Mouse (Mus musculus) liver, embryonic 15.5 days (tissue): Measurements from ENCODE around the gene Csrnp2. TPM values are rescaled to one million over a fixed set of nuclear protein-coding genes. Genes with fewer than 3 reads are reported as not detected.
"Not testable (repeated sequence)": the region's sequence is repeated elsewhere in the genome, so short reads cannot be mapped to it uniquely, and the experiment has no call there.

Source experiments
- ATAC-seq: fragments of 200-750 bp; cut with Nextera tagmentation; 2 replicates; pipeline ENCODE4 v1.8.0; 2017; ENCODE audit warnings: moderate number of reproducible peaks, mild to moderate bottlenecking, moderate library complexity; ENCODE audit not compliant: insufficient read depth
- H3K27ac ChIP-seq: fragments of 300-500 bp; sonication (generic); replicated peaks from 2 replicates; pipeline ENCODE4 v1.5.1; 2015; ENCODE audit warnings: mild to moderate bottlenecking, inconsistent platforms
- H3K27me3 ChIP-seq: fragments of 300-500 bp; sonication (generic); 2 replicates; pipeline ENCODE4 v1.6.1; 2015; ENCODE audit warnings: mild to moderate bottlenecking, inconsistent platforms
- H3K36me3 ChIP-seq: fragments of 300-500 bp; sonication (generic); replicated peaks from 2 replicates; pipeline ENCODE4 v1.6.1; 2015; ENCODE audit warnings: moderate library complexity, mild to moderate bottlenecking, inconsistent platforms
- H3K4me1 ChIP-seq: fragments of 300-500 bp; sonication (generic); replicated peaks from 2 replicates; pipeline ENCODE4 v1.6.1; 2015; ENCODE audit warnings: inconsistent platforms
- H3K4me2 ChIP-seq: fragments of 300-500 bp; sonication (generic); 2 replicates; pipeline ENCODE4 v1.6.1; 2015; ENCODE audit warnings: moderate library complexity, mild to moderate bottlenecking, inconsistent platforms
- H3K4me3 ChIP-seq: fragments of 300-500 bp; sonication (generic); replicated peaks from 2 replicates; pipeline ENCODE4 v1.5.1; 2015; ENCODE audit warnings: mild to moderate bottlenecking, inconsistent platforms
- H3K9ac ChIP-seq: fragments of 300-500 bp; sonication (generic); 2 replicates; pipeline ENCODE4 v1.6.1; 2015; ENCODE audit warnings: moderate library complexity, mild to moderate bottlenecking, inconsistent platforms
- H3K9me3 ChIP-seq: fragments of 300-500 bp; sonication (generic); replicated peaks from 2 replicates; pipeline ENCODE4 v1.6.1; 2016; ENCODE audit warnings: inconsistent platforms
- WGBS: fragments of 180-500 bp; shearing (Covaris S2); methylation state at CpG from one replicate; pipeline ENCODE4 v1.1.7; 2015; ENCODE audit warnings: mixed read lengths; ENCODE audit not compliant: insufficient replicate concordance; 5-methylcytosine and 5-hydroxymethylcytosine counted together
- polyA plus RNA-seq: library from polyadenylated mRNA; unstranded; fragments of >200 nt; fragmentation: Nextera tagmentation; extraction: Ambion mirVana; gene quantifications from 2 replicates; pipeline ENCODE4 v1.2.1, GENCODE M21; 2015

The Csrnp2 gene
- 0.81 and 0.97 TPM in 2 replicates for polyA plus RNA-seq

- Histone ChIP-seq H3K4me1 (peaks cover 14% of the 10 kb centered on the region), H3K4me3 (peak within 1 kb of the TSS; percentile 72), H3K36me3 (no peaks in the 10 kb centered on the region), H3K9me3 (no peaks in the 10 kb centered on the region), H3K27me3 (peaks cover 31% of the 10 kb centered on the region), H3K9ac (peak within 1 kb of the TSS; percentile 72), H3K27ac (peak within 1 kb of the TSS; percentile 38; the same call in 1 of the 2 replicates), H3K4me2 (peak within 1 kb of the TSS; percentile 100)
- WGBS, result under 1% methylated on average over 37 of the region's 40 CpGs
- ATAC-seq, result peak; percentile 90
Observed at GRCm38 (mm10) chr15:100495102-100495501, at the start of gene Csrnp2. Gene Csrnp2 (minus strand): TSS chr15:100495488.

GRCm38 (mm10) chr15:100543651-100544030, 48.4 kb upstream of the Csrnp2 start:
- not testable (repeated sequence) for ATAC-seq, H3K36me3 ChIP-seq, H3K27ac ChIP-seq, H3K9me3 ChIP-seq, H3K27me3 ChIP-seq, H3K4me3 ChIP-seq, H3K9ac ChIP-seq, H3K4me2 ChIP-seq, H3K4me1 ChIP-seq
- 83% methylated on average over 14 of the region's 14 CpGs for WGBS

GRCm38 (mm10) chr15:100542876-100543650, 47.8 kb upstream of the Csrnp2 start:
- H3K4me2 ChIP-seq, H3K36me3 ChIP-seq, H3K9me3 ChIP-seq, H3K27me3 ChIP-seq, H3K9ac ChIP-seq, ATAC-seq, H3K4me3 ChIP-seq, H3K4me1 ChIP-seq, H3K27ac ChIP-seq: not testable (repeated sequence)
- 73% methylated on average over 28 of the region's 28 CpGs for WGBS

- no peak for ATAC-seq
- Histone ChIP-seq H3K9me3 (no peaks in the 10 kb centered on the region), H3K27ac (no peak overlapping the region), H3K4me1 (no peaks in the 10 kb centered on the region), H3K4me3 (no peak overlapping the region), H3K36me3 (no peaks in the 10 kb centered on the region), H3K9ac (no peak overlapping the region), H3K27me3 (no peaks in the 10 kb centered on the region), H3K4me2 (no peak overlapping the region)
- 69% methylated on average over 4 of the region's 4 CpGs for WGBS
Observed at GRCm38 (mm10) chr15:100541426-100541825, 46.1 kb upstream of the Csrnp2 start.

- ATAC-seq, H3K4me3 ChIP-seq, H3K36me3 ChIP-seq, H3K9ac ChIP-seq, H3K27me3 ChIP-seq, H3K9me3 ChIP-seq, H3K27ac ChIP-seq, H3K4me2 ChIP-seq, H3K4me1 ChIP-seq: not testable (repeated sequence)
- 53% methylated on average over 1 of the region's 1 CpGs for WGBS
Observed at GRCm38 (mm10) chr15:100541001-100541400, 45.7 kb upstream of the Csrnp2 start.

GRCm38 (mm10) chr15:100539411-100539810, 44.1 kb upstream of the Csrnp2 start:
- no peaks in the 10 kb centered on the region for H3K9me3 ChIP-seq
- H3K27me3 ChIP-seq, result no peaks in the 10 kb centered on the region
- H3K27ac ChIP-seq, result no peak overlapping the region
- 65% methylated on average over 9 of the region's 9 CpGs for WGBS
- H3K9ac ChIP-seq, result no peak overlapping the region
- no peaks in the 10 kb centered on the region for H3K4me1 ChIP-seq
- ATAC-seq, result no peak
- H3K36me3 ChIP-seq, result no peaks in the 10 kb centered on the region
- H3K4me2 ChIP-seq, result no peak overlapping the region
- no peak overlapping the region for H3K4me3 ChIP-seq

GRCm38 (mm10) chr15:100537913-100538312, 42.6 kb upstream of the Csrnp2 start:
- Histone ChIP-seq H3K4me2 (no peak overlapping the region), H3K4me1 (no peaks in the 10 kb centered on the region), H3K9ac (no peak overlapping the region), H3K27me3 (no peaks in the 10 kb centered on the region), H3K27ac (no peak overlapping the region), H3K4me3 (no peak overlapping the region), H3K9me3 (no peaks in the 10 kb centered on the region), H3K36me3 (no peaks in the 10 kb centered on the region)
- no peak for ATAC-seq
- WGBS, result 75% methylated on average over 6 of the region's 6 CpGs

GRCm38 (mm10) chr15:100527900-100528299, 32.6 kb upstream of the Csrnp2 start:
- Histone ChIP-seq H3K4me3 (no peak overlapping the region), H3K27me3 (no peaks in the 10 kb centered on the region), H3K4me2 (no peak overlapping the region), H3K27ac (no peak overlapping the region), H3K9me3 (no peaks in the 10 kb centered on the region), H3K4me1 (no peaks in the 10 kb centered on the region), H3K9ac (no peak overlapping the region), H3K36me3 (no peaks in the 10 kb centered on the region)
- 35% methylated on average over 5 of the region's 5 CpGs for WGBS
- ATAC-seq, result no peak

- Histone ChIP-seq H3K9me3 (no peaks in the 10 kb centered on the region), H3K4me2 (no peak overlapping the region), H3K27ac (no peak overlapping the region), H3K9ac (no peak overlapping the region), H3K36me3 (no peaks in the 10 kb centered on the region), H3K4me1 (no peaks in the 10 kb centered on the region), H3K27me3 (no peaks in the 10 kb centered on the region), H3K4me3 (no peak overlapping the region)
- WGBS, result 82% methylated on average over 14 of the region's 14 CpGs
- no peak for ATAC-seq
Observed at GRCm38 (mm10) chr15:100525405-100525804, 30.1 kb upstream of the Csrnp2 start.

GRCm38 (mm10) chr15:100520306-100520705, 25.0 kb upstream of the Csrnp2 start:
- Histone ChIP-seq H3K36me3 (peaks cover 6% of the 10 kb centered on the region; the same call in 1 of the 2 replicates), H3K9ac (no peak overlapping the region), H3K27ac (no peak overlapping the region), H3K4me1 (no peaks in the 10 kb centered on the region), H3K9me3 (no peaks in the 10 kb centered on the region), H3K4me2 (no peak overlapping the region), H3K4me3 (no peak overlapping the region), H3K27me3 (no peaks in the 10 kb centered on the region)
- no peak for ATAC-seq
- 78% methylated on average over 14 of the region's 14 CpGs for WGBS

GRCm38 (mm10) chr15:100515121-100515520, 19.8 kb upstream of the Csrnp2 start:
- Histone ChIP-seq H3K4me3 (no peak overlapping the region), H3K27ac (no peak overlapping the region), H3K36me3 (peaks cover 33% of the 10 kb centered on the region), H3K4me1 (no peaks in the 10 kb centered on the region), H3K27me3 (no peaks in the 10 kb centered on the region), H3K9me3 (no peaks in the 10 kb centered on the region), H3K4me2 (no peak overlapping the region), H3K9ac (no peak overlapping the region)
- WGBS, result 67% methylated on average over 2 of the region's 2 CpGs
- ATAC-seq, result no peak

GRCm38 (mm10) chr15:100513387-100513786, 18.1 kb upstream of the Csrnp2 start:
- Histone ChIP-seq H3K27ac (no peak overlapping the region), H3K36me3 (peaks cover 32% of the 10 kb centered on the region), H3K4me1 (no peaks in the 10 kb centered on the region), H3K4me3 (no peak overlapping the region), H3K9me3 (no peaks in the 10 kb centered on the region), H3K4me2 (no peak overlapping the region), H3K27me3 (no peaks in the 10 kb centered on the region), H3K9ac (no peak overlapping the region)
- ATAC-seq, result no peak
- WGBS, result 53% methylated on average over 4 of the region's 4 CpGs
